Mouse (Mus musculus) limb, embryonic 11.5 days (tissue): ENCODE measurements around the gene Bmpr1a. TPM values are rescaled to one million over a fixed set of nuclear protein-coding genes. Genes with fewer than 3 reads are reported as not detected.

ENCODE experiments used
- ATAC-seq: fragments of 200-750 bp; cut with Nextera tagmentation; 2 replicates; pipeline ENCODE4 v1.8.0; 2017; ENCODE audit warnings: low read depth; ENCODE audit not compliant: insufficient number of reproducible peaks, low FRiP score, low TSS enrichment
- DNase-seq: peaks from one replicate; pipeline ENCODE4 v3.0.0-alpha.2; 2015; ENCODE audit warnings: low spot score
- H3K27ac ChIP-seq: fragments of 300-500 bp; sonication (generic); replicated peaks from 2 replicates; pipeline ENCODE4 v1.5.1; 2014; ENCODE audit warnings: low read depth, mild to moderate bottlenecking, low read length
- H3K27me3 ChIP-seq: fragments of 300-500 bp; sonication (generic); 2 replicates; pipeline ENCODE4 v1.6.1; 2014; ENCODE audit warnings: mild to moderate bottlenecking, low read length, mixed read lengths; ENCODE audit not compliant: control insufficient read depth, insufficient read depth
- H3K36me3 ChIP-seq: fragments of 300-500 bp; sonication (generic); 2 replicates; pipeline ENCODE4 v1.6.1; 2014; ENCODE audit warnings: mild to moderate bottlenecking, low read length, moderate library complexity, mixed read lengths; ENCODE audit not compliant: control insufficient read depth, insufficient read depth
- H3K4me1 ChIP-seq: fragments of 300-500 bp; sonication (generic); 2 replicates; pipeline ENCODE4 v1.6.1; 2014; ENCODE audit warnings: low read length, mixed read lengths; ENCODE audit not compliant: control insufficient read depth, insufficient read depth
- H3K4me2 ChIP-seq: fragments of 300-500 bp; sonication (generic); 2 replicates; pipeline ENCODE4 v1.6.1; 2014; ENCODE audit warnings: low read depth, mild to moderate bottlenecking, moderate library complexity; ENCODE audit not compliant: severe bottlenecking
- H3K4me3 ChIP-seq: fragments of 300-500 bp; sonication (generic); 2 replicates; pipeline ENCODE4 v1.5.1; 2014; ENCODE audit warnings: low read depth, low read length
- H3K9ac ChIP-seq: fragments of 300-500 bp; sonication (generic); 2 replicates; pipeline ENCODE4 v1.6.1; 2014; ENCODE audit warnings: mild to moderate bottlenecking, low read length
- H3K9me3 ChIP-seq: fragments of 300-500 bp; sonication (generic); 2 replicates; pipeline ENCODE4 v1.6.1; 2016; ENCODE audit warnings: low read length; ENCODE audit not compliant: control insufficient read depth
- WGBS: fragments of 180-500 bp; shearing (Covaris S2); extraction: QIAGEN DNeasy Blood & Tissue Kit; methylation state at CpG from one replicate; pipeline ENCODE4 v1.1.7; 2014; 5-methylcytosine and 5-hydroxymethylcytosine counted together
- polyA plus RNA-seq: library from polyadenylated mRNA; unstranded; fragments of >200 nt; fragmentation: Nextera tagmentation; extraction: Ambion mirVana; gene quantifications from 2 replicates; pipeline ENCODE4 v1.2.1, GENCODE M21; 2014

Bmpr1a gene
- polyA plus RNA-seq = 67.2 and 74.5 TPM in 2 replicates

DNA sequence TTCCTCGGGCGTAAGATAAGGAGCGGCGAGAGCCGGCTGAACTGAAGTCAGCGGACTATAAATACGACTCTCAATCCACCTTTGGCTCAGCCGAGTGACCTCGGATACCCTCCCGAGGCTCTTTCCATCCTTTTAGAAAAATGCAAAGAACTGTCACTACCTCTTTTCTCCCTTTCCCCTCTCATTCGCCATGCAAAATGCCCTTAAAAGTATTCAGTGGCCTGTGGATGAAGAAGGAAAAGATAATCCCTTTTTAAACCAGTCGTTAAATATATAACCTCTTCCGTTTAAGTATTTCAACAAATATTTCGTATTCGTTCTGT, at the start of gene Bmpr1a:
Bmpr1a (minus strand) TSS at position 17 of the 323 bp plus-strand sequence.
- peak within 1 kb of the TSS; percentile 99 for H3K9ac ChIP-seq
- no peaks in the 10 kb centered on the region for H3K36me3 ChIP-seq
- peak within 1 kb of the TSS; percentile 90 for H3K4me3 ChIP-seq
- DNase-seq (no peak), ATAC-seq (no peak)
- peaks cover 9% of the 10 kb centered on the region for H3K4me1 ChIP-seq
- H3K9me3 ChIP-seq = no peaks in the 10 kb centered on the region
- 7% methylated on average over 15 of the region's 15 CpGs for WGBS
- H3K4me2 ChIP-seq = peak within 1 kb of the TSS; percentile 64
- peak within 1 kb of the TSS; percentile 96 for H3K27ac ChIP-seq
- 0 out of 2 replicates have a peak, but pooled peaks cover 2% of the 10 kb centered on the region for H3K27me3 ChIP-seq

DNA sequence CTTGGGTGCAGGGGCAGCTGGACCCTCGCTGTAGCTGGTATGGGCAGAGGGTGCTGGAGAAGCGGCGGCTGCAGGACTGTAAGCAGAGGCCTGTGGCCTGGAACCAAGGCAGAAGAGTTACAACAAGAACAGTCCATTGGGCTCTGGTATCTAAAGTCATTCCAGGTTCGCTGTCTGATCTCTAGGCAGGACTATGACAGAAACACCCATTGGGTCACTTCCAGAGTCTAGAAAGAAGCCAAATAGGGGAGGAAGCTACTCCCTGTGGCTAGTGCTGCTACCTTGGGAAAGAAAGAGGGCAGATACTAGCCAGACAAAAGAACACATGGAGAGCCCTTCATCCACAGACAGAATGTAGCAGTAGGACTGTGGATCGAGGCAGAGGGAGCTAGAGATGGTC, 49.1 kb upstream of the Bmpr1a start:
- H3K4me3 ChIP-seq = no peak overlapping the region
- WGBS = 87% methylated on average over 5 of the region's 5 CpGs
- H3K4me2 ChIP-seq = no peak overlapping the region
- no peaks in the 10 kb centered on the region for H3K9me3 ChIP-seq
- H3K36me3 ChIP-seq = no peaks in the 10 kb centered on the region
- H3K9ac ChIP-seq = no peak overlapping the region
- no peak overlapping the region for H3K27ac ChIP-seq
- H3K4me1 ChIP-seq = peaks cover 3% of the 10 kb centered on the region; the same call in 1 of the 2 replicates
- ATAC-seq (no peak), DNase-seq (no peak)
- no peaks in the 10 kb centered on the region for H3K27me3 ChIP-seq

GRCm38 (mm10) chr14:34549004-34549671, 46.0 kb upstream of the Bmpr1a start:
- WGBS = under 1% methylated on average over 55 of the region's 55 CpGs
- peak; percentile 81 for ATAC-seq
- Histone ChIP-seq H3K36me3 (no peaks in the 10 kb centered on the region), H3K4me3 (peak overlapping the region; percentile 76), H3K4me2 (peak overlapping the region; percentile 90), H3K27ac (peak overlapping the region; percentile 69), H3K27me3 (no peaks in the 10 kb centered on the region), H3K4me1 (peaks cover 3% of the 10 kb centered on the region; the same call in 1 of the 2 replicates), H3K9ac (peak overlapping the region; percentile 83), H3K9me3 (no peaks in the 10 kb centered on the region)
- DNase-seq = peak; percentile 94

DNA sequence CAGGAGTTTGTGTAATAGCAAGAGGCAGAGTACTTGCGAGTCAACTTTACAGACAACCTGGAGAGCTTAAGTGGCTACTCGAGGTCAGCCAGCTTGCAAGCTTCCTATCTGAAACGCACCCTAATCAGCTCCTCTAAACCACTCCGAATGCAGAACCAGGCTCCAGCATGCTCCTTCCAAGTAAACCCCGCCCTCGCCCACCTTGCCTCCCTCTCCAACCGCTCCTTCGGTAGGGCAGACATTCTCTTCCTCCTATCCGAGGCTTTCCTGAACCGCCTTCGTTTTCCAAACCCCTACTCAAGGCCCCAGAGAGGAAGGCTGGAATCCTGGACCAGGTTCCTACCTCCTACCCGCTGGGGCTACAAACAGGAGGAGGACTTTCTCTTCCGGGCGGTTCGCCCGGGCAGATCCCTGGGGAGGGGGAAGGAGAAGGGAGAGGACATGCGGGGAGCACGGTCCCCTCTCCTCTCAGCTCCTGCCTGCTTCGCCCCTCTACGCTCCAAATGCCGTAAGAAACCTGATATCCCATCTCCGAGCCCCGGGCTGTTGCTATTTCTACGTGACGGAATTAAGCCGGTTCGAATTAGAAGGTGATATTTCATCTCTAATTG, 45.4 kb upstream of the Bmpr1a start:
- H3K4me3 ChIP-seq = peak overlapping the region; percentile 76
- H3K4me2 ChIP-seq = peak overlapping the region; percentile 90
- peaks cover 3% of the 10 kb centered on the region; the same call in 1 of the 2 replicates for H3K4me1 ChIP-seq
- DNase-seq (peak; percentile 81), ATAC-seq (peak; percentile 66)
- H3K36me3 ChIP-seq = no peaks in the 10 kb centered on the region
- WGBS = under 1% methylated on average over 27 of the region's 27 CpGs
- H3K9me3 ChIP-seq = no peaks in the 10 kb centered on the region
- peak overlapping the region; percentile 83 for H3K9ac ChIP-seq
- peak overlapping the region; percentile 69 for H3K27ac ChIP-seq
- H3K27me3 ChIP-seq = no peaks in the 10 kb centered on the region

- H3K36me3 ChIP-seq = no peaks in the 10 kb centered on the region
- H3K4me3 ChIP-seq = no peak overlapping the region
- no peak overlapping the region for H3K27ac ChIP-seq
- H3K4me2 ChIP-seq = no peak overlapping the region
- DNase-seq (no peak), ATAC-seq (no peak)
- H3K9me3 ChIP-seq = no peaks in the 10 kb centered on the region
- H3K27me3 ChIP-seq = no peaks in the 10 kb centered on the region
- no peak overlapping the region for H3K9ac ChIP-seq
- H3K4me1 ChIP-seq = peaks cover 3% of the 10 kb centered on the region; the same call in 1 of the 2 replicates
- 73% methylated on average over 2 of the region's 2 CpGs for WGBS
Measured at GRCm38 (mm10) chr14:34544545-34544944, 41.4 kb upstream of the Bmpr1a start.

DNA sequence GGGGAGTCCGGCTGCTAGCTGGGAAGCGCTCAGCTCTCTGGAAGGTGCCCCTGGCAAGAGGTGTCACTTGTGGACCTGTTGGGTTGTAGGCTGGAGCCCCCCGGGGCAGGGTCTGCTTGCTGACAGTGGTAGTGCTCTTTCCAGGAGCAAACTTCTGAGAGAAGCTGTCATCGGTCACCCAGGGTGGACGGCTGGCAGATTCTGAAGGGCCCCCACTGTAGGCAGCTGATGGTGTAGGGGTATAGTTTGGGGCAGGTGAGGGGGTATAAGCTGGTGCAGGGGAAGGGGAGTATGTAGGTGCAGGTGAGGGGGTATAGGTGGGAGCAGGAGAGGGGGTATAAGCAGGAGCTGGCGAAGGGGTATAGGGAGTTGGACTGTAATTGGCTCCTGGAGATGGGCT, 40.9 kb upstream of the Bmpr1a start:
- Histone ChIP-seq H3K36me3 (no peaks in the 10 kb centered on the region), H3K9ac (no peak overlapping the region), H3K4me3 (no peak overlapping the region), H3K4me1 (peaks cover 3% of the 10 kb centered on the region; the same call in 1 of the 2 replicates), H3K27me3 (no peaks in the 10 kb centered on the region), H3K9me3 (no peaks in the 10 kb centered on the region), H3K4me2 (no peak overlapping the region), H3K27ac (no peak overlapping the region)
- ATAC-seq = no peak
- 84% methylated on average over 6 of the region's 6 CpGs for WGBS
- DNase-seq = no peak

DNA sequence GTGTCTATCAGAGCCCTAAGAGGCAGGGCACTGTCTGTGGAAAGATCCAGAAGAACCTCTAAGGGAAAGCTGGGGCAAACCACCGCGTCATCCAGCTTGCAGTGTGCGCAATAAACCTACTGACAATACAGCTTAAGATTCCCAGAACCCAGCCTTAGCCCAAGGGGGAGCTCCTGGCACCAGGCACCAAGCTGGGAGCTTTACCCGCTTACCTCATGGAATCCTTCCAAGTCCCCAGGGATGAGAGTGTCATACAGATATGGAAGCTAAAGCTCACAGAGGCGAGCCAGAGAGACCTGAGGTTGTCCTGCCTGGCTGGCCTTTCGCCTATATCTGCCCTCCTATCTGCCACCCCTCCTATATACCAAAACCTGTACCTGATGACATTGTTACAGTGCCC, 40.5 kb upstream of the Bmpr1a start:
- H3K4me3 ChIP-seq = no peak overlapping the region
- peaks cover 3% of the 10 kb centered on the region; the same call in 1 of the 2 replicates for H3K4me1 ChIP-seq
- H3K9me3 ChIP-seq = no peaks in the 10 kb centered on the region
- no peak overlapping the region for H3K9ac ChIP-seq
- H3K27me3 ChIP-seq = no peaks in the 10 kb centered on the region
- no peaks in the 10 kb centered on the region for H3K36me3 ChIP-seq
- DNase-seq (no peak), ATAC-seq (no peak)
- H3K27ac ChIP-seq = no peak overlapping the region
- WGBS = 83% methylated on average over 6 of the region's 6 CpGs
- H3K4me2 ChIP-seq = no peak overlapping the region

GRCm38 (mm10) chr14:34541896-34542295, 38.8 kb upstream of the Bmpr1a start:
- Histone ChIP-seq H3K27me3 (no peaks in the 10 kb centered on the region), H3K9ac (no peak overlapping the region), H3K4me1 (no peaks in the 10 kb centered on the region), H3K36me3 (no peaks in the 10 kb centered on the region), H3K4me3 (no peak overlapping the region), H3K9me3 (no peaks in the 10 kb centered on the region), H3K4me2 (no peak overlapping the region), H3K27ac (no peak overlapping the region)
- DNase-seq = no peak
- 95% methylated on average over 5 of the region's 5 CpGs for WGBS
- no peak for ATAC-seq
